Mouse (Mus musculus) retina, embryonic 14.5 days (tissue): ENCODE measurements at regions not wholly inside any gene's neighbourhood (a gene's known extent, or its start where the extent isn't known, plus 50 kb on each side); places are given as distances from the start of the nearest gene placed in this dataset.
"Not testable (repeated sequence)": the region's sequence is repeated elsewhere in the genome, so short reads cannot be mapped to it uniquely, and the experiment has no call there.

Source experiments
- DNase-seq: peaks from one replicate; pipeline ENCODE4 v3.0.0-alpha.2; 2015; ENCODE audit warnings: low spot score

DNA sequence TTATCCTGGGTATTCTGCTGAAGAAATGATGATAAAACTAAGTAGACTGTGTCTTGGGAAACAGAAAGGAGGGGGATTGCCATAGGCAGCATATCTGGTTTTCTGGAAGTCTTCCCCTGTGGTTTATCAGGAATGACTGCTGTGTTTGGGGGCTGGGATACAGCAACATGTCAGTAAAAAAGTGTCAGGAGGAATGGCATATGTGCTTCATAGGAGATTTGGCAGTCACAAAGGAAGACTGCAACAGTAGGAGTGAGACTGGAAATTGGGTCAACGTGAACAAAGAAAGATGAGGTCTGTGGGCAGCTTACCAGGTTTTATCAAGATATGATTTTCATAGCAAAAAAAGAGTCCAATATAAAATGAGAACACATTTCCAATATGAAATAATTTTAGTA is 641.1 kb upstream of the Nrxn1 start:
- peak; percentile 3 for DNase-seq

DNA sequence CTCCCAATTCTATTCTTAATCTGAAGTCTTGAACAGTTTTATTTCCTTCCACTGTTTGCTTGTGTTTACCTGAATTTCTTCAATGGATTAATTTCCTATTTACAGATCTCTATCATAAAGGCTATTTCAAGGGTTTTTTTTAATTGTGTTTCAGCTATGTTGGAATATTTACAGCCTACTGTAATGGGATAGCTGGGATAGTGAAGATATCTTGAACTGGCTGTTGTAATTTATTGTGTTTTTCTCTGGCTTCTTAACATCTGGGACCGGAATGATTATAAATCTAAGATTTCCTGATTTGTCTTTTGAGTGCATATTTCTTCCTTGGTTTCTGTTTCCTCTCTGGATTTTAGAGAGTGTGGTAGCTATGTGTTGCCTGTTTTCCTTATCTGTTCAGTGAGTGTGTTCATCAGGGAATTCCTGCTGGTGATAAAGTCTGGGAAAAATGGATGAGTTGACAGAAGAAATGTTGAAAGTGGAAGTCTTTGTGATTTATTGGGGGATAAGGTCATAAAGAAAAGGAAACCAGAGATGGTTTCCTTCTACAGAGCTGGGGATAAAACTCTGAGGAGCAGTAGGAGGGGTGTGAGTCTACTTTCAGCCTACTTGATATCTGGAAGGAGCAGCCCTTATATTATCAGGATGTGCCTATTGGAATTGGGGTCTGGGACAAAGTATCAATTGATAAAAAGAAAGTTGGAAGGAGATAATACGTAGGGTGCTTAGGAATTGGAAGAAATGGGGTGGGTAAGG is 640.5 kb upstream of the Nrxn1 start:
- no peak for DNase-seq

DNA sequence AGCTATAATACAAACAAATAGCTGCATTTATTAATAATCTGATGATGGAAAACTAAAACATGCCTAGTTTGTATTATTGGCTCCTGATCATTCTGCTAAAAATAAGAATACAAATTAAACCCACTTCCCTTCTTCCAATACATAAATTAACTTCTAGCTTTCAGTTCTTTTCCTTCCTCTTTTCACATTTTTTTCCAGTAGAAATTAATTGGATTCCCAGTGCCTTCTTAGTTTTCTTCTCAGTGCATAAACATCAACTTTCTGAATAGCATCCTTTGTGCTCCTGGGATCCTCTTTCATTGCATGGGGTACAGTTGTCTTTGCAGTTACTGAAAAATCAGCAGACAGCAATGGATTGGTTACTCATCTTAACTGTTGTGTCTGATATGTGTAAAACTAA is 617.5 kb upstream of the Nrxn1 start:
- DNase-seq: no peak

DNA sequence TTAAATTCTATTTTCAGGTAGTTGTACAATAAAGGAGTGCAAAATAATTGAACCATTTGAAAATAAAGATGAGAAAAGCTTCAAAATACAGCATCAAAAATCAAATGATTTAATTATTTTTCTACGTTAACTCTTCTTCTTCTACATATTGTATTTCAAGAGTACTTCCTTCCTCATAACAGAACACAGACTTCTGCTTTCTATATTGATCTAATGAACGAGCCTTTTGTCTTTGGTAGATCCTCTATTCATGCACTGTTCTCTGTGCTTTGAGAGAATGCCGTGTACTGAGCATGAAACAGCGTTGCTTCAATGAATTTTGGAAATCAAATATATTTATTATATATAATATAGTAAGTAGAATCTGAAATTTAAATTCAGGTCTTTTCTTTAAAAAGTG is 598.2 kb upstream of the Nrxn1 start:
- DNase-seq: no peak

DNA sequence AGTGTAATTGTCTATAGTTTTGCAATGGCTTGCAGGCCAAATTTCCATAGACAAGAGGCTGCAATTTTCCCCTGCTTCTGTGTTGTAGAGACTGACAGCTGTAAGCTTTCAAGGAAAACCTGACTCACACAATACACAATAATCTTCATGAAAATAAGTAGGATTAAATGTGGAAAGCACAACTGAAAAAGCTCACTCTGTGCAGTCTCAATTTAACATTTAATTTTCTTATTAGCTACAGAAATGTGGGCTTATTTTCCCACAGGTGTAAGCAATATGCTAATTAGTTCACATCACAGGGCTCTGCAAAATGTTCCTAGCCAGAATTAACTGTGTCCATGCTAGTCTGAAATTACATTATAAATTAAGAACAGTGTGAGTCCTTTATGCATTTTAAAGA is 564.6 kb upstream of the Nrxn1 start:
- DNase-seq: no peak

DNA sequence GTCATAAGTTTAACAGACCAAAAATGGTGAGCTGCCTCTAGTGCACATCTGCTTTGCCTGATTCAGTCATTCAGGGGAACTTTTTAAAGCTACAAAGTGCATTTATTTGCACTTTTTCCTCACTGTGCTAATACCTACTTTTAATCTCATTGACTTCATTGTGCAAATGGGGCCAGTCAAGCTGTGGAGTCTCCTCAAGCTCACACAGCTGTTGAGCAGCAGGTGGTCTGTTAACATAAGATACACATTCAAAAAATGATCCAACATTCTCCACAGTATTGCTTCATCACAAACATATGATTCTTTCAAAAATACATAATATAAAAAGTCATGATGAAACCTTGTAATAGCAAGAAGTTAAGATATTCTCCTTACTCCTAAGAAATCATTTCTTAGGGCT is 564.2 kb upstream of the Nrxn1 start:
- DNase-seq: peak; percentile 12

DNA sequence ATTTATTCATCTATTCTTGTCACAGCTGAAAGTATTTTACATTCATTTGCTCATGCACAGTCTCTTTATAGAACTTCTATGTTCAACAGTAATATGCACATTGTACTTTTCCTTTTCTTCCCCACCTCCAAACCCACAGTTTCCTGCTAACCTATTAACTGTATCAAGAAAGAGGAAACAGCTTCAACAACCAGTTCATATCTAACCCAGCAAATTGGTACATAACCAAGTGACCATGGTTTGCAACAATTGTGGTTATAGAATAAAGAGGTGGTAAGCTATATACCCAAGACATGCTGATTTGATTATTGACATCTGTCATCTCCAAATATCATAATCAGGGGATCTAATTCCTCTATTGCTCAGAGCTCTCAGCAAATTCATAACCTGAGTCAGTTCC is 539.0 kb upstream of the Nrxn1 start:
- DNase-seq: no peak

DNA sequence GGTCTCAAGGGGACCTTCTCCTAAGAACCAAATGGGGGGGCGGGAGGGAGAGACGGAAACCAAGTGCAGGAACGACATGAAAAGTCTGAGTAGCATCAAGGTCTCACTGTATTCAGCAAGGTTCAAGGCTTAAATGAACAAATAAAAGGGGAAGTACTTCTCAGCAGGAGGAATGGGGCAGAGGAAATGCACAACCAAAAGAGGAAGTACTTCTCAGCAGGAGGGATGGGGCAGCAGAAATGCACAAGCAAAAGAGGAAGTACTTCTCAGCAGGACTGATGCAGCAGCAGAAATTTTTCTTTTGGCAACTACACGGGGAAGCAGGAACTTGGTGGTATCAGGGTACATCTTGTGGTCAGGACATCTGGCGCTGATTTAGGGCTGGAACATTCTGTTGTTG is 521.3 kb upstream of the Nrxn1 start:
- DNase-seq: not testable (repeated sequence)

DNA sequence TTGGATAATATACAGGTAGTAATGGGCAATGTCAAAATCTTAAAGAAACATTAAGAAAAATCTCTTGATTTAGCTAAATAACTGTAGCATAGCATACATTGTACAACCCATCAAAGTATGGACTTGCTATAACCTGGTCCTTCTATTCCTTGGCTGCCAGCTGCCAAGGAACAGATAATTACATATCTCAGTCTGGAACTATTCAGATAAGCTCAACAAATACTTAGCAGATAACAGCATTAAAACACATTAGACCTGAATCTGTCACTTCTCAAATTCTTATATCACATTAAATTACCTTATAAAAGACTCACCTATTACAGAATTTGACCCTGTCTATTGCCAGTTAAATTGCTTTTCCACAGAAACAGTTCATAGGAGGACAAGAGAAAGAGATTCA is 496.2 kb upstream of the Nrxn1 start:
- DNase-seq: no peak

DNA sequence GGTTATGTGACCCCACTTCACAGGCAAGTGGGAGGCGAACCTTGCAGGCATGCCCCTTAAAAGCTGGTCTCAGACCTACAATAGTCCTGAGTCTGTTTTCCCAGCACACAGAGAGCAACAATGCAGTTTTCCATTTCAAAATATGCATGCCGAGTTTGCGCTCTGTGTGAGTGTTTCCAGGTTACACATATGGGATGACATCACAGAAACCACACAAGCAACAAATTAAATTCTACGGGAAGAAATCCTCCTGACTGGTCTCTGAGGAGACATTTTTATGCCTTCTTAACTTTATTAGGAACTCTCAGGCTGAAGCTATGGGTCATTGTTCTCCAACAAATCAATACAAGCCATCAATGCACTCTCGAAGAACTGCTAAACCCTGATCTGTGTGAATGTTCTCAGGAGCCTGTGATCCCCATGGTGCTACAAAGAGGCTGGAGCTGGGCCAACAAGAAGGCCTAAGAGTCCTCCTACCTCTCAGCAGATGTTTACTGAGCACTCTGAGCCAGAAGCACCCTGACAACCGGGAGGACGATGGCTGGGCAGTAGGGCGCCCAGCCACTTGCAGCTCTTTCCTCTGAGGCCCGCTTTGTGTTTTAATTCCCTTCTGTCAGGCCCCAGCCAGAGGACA is 458.3 kb upstream of the Nrxn1 start:
- DNase-seq: not testable (repeated sequence)

DNA sequence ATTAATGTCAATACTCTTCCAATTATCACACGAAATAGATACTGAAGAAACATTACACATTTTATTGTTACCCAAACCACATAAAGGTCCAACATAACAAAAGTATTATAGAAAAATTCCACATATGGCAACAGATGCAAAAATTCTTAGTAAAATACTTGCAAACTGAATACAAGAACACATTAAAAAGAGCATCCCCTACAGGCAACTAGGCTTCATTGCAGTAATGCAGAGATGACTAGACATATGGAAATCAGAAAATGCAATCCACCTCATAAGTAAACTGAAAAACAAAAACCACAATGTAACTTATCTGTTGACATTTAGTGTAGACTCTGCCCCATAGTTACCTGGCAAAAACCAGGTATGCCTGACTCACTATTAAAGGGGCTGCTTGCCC is 438.6 kb upstream of the Nrxn1 start:
- DNase-seq: no peak

DNA sequence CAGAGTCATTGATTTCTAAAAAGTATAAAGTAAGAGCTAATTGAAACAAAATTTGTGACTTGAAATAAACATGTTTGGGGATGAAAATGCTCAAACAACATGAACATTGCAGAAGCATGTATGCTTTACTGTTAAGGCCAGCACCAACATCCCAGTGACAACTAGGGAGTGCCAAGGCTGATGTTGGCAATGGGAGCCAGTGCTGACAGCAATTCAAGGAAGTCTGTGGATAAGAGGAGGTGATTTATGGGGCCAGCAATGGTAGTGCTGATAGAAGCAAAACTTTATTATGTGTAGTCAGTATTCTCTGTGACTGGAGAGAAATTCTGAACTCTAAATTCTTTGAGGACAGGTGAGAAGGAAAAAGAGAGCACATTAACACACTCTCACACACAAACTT is 424.4 kb upstream of the Nrxn1 start:
- DNase-seq: no peak
